Mouse (Mus musculus): ENCODE measurements around the gene Adamts13.
A peak's percentile ranks its signal among the peaks of the same experiment; 100 is the strongest.

Gene Adamts13

DNA sequence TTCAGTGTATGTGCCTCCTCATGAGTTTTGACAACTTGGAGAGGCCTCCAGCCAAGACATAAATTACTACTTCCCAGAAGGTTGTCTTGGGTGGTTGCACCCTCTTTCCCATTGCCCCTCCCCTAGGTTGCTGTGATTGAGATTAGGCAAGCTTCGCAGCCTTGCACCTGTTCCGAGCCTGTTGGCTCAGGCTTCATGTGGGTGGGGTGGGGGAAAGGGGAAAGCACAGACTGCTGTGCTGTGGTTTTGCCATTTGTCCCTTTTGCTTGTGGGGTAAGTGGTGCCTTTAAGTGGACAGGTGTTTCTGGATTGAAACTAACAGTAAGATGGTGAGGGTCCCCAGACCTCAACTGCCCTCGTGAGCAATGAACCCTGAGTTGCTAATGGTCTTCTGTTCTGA, 62.8 kb downstream of the Adamts13 start:
- no peak for DNase-seq (ENCODE audit: low spot score in 2 of 2)

DNA sequence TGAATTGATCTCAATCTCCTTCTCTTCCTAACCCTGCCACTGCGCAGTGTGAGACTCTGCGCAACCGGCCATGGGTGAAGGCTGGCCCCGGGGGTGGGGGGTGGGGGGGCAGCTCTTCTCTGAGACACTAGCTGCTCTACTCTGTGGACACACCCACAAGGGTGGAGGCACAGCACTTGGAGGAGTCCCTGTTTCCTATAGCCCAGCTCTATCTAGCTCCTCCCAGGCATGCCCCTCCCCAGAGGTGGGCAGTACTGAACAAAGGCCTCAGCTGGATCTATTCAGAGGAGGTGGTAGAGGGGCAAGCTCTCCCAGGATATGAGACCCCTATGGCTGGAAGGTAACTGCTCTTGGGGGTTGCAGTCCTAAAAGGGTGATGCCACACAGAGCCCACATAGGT, 63.8 kb downstream of the Adamts13 start:
- no peak for DNase-seq (ENCODE audit: low spot score in 2 of 2)

DNA sequence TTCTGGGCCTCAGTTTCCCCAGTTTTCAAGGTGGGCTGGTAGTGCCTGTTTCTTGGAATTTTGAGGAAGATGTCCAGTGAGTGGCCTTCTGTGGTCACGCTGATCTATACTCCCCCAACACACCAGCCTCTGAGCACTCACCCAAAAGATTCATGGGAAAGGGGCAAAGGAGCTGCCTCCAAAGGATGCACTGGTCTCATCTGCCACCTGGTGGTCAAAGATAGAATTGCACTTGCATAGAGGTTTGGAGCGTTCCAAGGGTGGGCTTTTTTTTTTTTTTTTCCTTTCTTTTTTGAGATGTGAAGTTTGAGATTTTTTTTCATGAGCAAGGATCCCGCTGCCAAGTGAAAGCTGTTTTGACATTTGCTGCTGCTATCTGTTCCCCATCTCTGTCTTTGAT, 65.4 kb downstream of the Adamts13 start:
- peak; percentile 61 to 79 for DNase-seq (ENCODE audit: low spot score in 2 of 2)

DNA sequence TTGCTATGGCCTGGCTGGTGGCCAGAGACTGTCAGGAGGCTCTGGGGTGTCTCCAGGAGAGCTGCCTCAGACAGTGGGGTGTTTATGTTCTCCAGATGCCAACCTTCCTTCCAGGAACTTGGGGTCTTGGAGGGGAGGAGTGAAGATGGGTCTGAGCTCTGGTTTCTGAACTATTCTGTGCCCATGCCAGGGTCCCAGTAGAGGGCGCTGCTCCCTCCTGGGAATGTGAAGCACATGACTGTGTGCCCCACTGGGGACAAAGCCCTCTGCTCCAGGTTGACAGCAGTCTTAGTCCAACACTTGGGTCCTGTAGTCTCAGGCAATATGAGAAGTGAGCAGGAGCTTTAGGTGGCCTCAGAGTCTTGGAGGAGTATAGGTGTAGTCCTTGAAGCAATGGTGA, 66.1 kb downstream of the Adamts13 start:
- DNase-seq (ENCODE audit: low spot score in 2 of 2): no peak

DNA sequence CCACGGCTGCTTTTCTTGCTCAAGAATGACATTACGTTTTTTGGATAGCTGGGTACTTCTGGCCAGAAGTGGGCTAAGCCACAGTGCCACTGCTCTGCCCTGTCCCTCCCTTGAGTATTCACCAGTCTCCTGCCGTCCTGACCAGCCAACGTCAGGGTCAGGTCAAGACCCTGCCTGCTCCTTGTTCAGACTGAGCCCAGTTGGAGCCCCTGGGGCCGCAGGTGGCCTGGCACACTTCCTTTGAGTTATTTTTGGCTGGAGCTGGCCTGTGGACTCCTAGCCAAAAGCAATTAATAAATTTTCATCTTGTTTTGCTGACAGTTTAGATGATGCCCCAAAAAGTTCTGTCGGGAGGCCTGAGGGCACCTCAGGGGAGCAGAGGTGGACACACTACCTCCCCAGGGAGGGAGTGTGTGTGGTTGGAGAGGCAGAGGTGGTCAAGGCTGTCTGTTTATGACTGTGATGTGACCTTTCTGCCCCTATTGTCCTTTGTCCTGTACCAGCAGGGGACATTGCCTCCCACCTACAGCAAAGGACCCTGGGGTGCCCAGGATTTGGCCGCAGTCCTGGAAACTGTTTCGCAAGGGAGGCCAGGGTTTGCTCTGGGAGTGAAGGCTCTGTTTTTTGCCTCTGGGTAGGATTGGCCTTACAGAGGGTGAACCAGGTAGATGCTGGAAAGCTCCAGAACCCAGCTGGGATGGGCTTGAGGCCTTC, 69.1 kb downstream of the Adamts13 start:
- no peak for DNase-seq (ENCODE audit: low spot score in 2 of 2)

DNA sequence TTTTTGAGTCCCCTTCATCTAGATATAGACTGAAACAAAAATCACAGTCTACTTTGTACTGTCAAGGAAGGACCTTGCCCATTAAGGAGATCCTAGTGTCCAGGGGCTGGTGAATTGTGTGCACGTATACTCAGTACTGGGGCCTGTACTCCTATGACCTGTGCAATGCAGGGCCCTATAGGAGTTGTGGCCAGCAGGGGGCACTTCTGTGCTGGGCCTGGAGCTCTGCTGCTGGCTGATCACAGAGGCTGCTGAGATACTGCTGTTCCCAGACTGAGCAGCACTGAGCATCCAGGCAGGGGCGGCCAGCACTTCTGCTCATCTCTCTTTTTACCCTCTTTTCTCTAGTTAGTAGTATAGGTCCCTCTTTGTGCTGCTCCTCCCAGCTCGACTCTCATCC, 70.2 kb downstream of the Adamts13 start:
- peak; percentile 79 to 87 for DNase-seq (ENCODE audit: low spot score in 2 of 2)

DNA sequence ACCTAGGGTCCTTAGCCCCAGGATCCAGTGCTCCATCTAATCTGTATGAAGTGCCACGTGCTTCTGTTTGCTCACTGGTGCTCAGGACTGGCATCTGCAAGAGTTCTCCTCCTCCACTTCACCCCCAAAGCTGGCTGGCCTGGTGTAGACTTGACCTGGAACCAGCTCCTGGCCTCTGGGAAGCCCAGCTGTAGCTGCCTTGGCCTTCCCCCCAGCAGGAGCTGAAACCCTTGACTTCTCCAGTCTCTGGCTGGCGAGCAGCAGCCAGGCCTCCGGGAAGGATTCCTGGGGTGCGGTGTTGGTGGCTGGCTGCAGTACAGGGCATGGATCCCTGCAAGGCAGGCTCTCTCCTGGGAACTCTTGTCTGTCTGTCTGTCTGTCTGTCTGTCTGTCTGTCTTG, 71.0 kb downstream of the Adamts13 start:
- no peak for DNase-seq (ENCODE audit: low spot score in 2 of 2)

DNA sequence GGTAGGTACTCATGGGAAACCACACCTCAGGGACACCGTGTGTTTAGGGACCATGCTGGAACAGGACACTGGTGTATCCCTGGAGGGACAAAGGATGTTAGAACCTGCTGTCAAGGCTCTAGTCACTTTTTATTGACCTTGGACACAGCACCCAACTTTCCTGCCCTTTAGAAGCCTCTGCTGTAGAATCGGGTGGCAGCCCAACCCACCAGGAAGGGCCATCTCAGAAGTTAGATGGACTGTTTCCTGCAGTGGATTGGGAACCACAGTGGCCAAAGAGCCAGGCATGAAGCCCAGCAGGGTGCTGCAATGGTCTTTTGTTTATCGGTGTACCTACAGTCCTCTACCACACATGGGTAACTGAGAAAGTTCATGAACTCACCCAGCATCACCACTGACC, 71.4 kb downstream of the Adamts13 start:
- no peak for DNase-seq (ENCODE audit: low spot score in 2 of 2)

DNA sequence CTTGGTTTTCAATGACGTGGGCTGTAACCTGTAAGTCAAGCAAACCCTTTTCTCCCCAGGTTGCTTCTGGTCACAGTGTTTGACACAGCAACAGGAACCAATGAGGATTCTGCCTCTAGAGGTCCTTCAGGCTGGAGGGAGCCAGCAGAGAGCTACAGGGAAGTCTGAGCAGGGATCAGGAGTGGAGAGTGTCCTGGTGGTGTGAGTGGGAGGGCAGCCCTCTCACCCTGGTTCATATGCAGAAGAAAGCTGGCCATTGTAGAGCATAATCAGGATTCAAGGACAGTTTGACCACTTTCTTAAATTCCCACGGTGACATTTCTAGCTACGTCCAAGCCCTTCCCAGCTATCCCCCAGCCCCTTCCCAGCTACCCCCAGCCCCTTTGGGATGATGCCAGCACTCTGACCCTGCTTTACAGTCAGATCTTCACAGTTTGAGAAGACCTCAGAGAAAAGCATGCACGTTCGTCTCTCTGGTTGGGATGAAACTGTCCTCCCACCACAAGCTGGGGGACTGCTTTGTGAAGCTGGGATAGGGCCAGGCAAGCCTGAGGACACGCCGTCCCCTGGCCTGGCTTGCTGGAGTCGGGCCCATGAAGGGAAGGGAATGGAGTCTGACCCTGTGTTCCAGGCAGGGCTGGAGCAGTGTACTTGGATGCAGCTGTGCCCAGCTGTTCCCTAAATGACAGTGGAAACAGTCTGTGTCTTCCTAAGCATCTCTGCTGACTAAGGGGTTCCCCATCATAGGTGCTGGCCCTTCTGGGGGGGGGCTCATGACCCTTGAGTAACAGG, 73.0 kb downstream of the Adamts13 start:
- peak in 1 of 2 experiments; percentile 87 for DNase-seq (ENCODE audit: low spot score in 2 of 2)

DNA sequence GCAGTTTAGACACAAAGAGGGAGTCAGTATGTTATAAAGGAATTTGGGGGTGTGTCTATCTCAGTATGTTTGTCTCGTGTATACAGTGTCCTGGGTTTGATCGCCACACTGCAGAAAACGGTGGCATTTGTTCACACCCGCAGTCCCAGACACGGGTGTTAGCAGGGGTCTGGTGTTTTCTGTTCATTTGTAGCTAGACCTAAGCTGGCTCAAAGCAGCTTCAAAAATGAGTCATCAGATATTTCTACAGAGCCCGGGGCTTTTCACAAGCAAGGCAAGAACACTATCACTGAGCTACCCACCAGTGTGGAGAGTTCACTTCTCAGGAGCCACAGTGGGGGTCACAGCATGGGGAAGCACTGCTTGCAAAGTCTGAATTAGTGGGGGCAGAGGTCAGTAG, 76.2 kb downstream of the Adamts13 start:
- DNase-seq (ENCODE audit: low spot score in 2 of 2): no peak

DNA sequence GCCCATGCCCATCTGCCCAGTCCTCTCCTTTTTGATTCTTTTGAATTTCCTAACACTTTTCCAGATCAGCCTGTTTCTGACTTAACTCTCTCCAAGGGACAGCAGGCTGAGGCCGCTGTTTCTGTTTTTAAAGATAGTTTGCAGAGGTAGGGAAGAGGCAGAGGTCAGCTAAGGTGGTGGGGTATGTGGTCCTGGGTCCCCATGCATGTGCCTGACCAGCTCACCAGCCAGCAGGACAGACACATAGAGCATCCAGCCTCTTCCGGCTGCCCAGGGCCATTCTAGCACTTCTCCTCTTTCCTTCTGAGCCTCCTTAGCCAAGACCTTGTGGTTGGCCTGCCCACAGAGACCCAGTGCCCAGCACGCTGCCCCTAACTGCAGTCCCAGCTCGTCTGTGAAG, 85.0 kb downstream of the Adamts13 start:
- DNase-seq (ENCODE audit: low spot score in 2 of 2): no peak

DNA sequence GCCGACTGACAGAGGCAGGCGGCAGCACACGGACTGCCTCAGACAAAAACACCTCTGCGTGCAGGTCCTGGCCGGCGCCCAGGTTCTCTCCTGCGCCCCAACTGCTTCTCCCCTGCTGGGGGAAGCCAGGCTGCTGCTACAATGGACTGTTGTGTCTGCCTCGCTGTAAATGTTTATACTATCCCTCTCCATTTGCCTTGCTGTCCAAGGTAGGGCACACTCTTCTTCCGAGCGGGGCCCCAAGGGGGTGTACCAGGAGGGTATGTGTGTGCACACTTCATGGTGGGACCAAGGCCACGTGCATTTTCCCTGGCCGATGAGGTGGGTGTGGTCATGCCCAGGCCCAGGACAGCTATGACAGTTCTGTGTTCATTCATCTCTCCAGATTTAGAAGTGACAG, 85.5 kb downstream of the Adamts13 start:
- DNase-seq (ENCODE audit: low spot score in 2 of 2): no peak

DNA sequence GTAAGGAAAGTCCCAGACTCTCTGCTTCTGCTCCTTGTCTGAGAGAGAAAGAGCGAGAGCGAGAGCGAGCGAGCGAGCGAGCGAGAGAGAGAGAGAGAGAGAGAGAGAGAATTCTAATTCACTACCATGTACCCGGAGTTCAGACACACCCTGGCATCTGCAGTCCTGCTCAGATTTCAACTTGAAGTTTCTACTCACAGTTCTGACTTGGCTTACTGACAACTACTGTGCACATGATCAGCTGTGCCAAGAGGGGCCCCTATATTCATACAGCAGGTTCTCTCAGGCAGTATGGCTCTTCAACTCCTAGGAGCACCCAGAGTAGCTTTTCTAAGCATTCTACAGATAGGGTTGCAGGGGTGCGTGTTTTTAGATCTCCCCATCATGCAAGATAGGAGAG, 86.0 kb downstream of the Adamts13 start:
- DNase-seq (ENCODE audit: low spot score in 2 of 2): no peak
